Mouse (Mus musculus) embryonic facial prominence, embryonic 12.5 days (tissue): ENCODE measurements at regions not wholly inside any gene's neighbourhood (a gene's known extent, or its start where the extent isn't known, plus 50 kb on each side); places are given as distances from the start of the nearest gene placed in this dataset.

Experiments used
- ATAC-seq: fragments of 200-750 bp; cut with Nextera tagmentation; 2 replicates; pipeline ENCODE4 v1.8.0; 2017; ENCODE audit not compliant: insufficient number of reproducible peaks, insufficient read depth, low FRiP score, low TSS enrichment
- H3K27ac ChIP-seq: fragments of 300-500 bp; sonication (generic); 2 replicates; pipeline ENCODE4 v1.5.1; 2016; ENCODE audit warnings: mild to moderate bottlenecking
- H3K27me3 ChIP-seq: fragments of 300-500 bp; sonication (generic); 2 replicates; pipeline ENCODE4 v1.6.1; 2016; ENCODE audit warnings: mild to moderate bottlenecking, moderate library complexity
- H3K36me3 ChIP-seq: fragments of 300-500 bp; sonication (generic); 2 replicates; pipeline ENCODE4 v1.6.1; 2016; ENCODE audit warnings: mild to moderate bottlenecking
- H3K4me1 ChIP-seq: fragments of 300-500 bp; sonication (generic); 2 replicates; pipeline ENCODE4 v1.6.1; 2016
- H3K4me2 ChIP-seq: fragments of 300-500 bp; sonication (generic); replicated peaks from 2 replicates; pipeline ENCODE4 v1.6.1; 2016; ENCODE audit warnings: mild to moderate bottlenecking, moderate library complexity
- H3K4me3 ChIP-seq: fragments of 300-500 bp; sonication (generic); 2 replicates; pipeline ENCODE4 v1.5.1; 2016; ENCODE audit warnings: mild to moderate bottlenecking
- H3K9ac ChIP-seq: fragments of 300-500 bp; sonication (generic); 2 replicates; pipeline ENCODE4 v1.6.1; 2016; ENCODE audit warnings: mild to moderate bottlenecking, moderate library complexity
- H3K9me3 ChIP-seq: fragments of 300-500 bp; sonication (generic); 2 replicates; pipeline ENCODE4 v1.6.1; 2016; ENCODE audit warnings: mild to moderate bottlenecking, moderate library complexity
- WGBS: fragments of 180-500 bp; shearing (Covaris S2); methylation state at CpG from one replicate; pipeline ENCODE4 v1.1.7; 2016; 5-methylcytosine and 5-hydroxymethylcytosine counted together

DNA sequence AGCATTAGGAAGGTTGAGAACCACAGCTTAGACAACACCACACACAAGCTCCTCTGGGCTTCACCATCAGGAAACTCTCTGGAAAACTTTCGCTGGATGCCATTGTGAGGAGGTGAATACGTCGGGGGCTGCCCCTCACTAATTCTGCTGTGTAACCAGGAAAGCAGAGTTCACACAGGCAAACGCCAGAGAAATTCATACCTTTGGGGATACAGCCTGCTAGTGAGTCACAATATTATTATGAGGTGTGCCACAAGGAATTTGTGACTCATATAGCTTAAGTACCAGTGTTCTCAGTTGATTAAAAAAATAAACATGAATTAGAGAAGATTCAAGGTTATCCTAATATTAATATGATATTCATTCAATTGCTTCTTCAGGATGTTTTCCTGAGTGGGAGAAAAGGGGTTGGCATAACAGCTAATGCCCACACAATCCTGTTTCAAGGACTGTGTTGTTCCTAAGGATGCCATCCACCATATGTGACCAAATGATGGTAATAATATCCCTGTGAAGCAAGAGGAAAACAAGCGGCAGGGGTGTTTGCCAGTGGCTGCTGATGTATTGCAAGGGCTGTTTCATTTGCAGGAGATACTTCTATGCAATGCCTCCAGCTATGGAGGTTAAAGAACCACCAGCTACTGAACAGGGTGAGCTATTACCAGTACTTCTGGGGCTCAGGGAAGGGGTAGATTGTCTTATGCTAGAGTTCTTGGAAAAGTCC, 148.4 kb upstream of the Adra1b start:
- H3K27ac ChIP-seq = no peak overlapping the region
- H3K4me1 ChIP-seq = no peaks in the 10 kb centered on the region
- H3K36me3 ChIP-seq = no peaks in the 10 kb centered on the region
- no peak overlapping the region for H3K9ac ChIP-seq
- 67% methylated on average over 5 of the region's 5 CpGs for WGBS
- H3K4me3 ChIP-seq = no peak overlapping the region
- ATAC-seq = no peak
- H3K27me3 ChIP-seq = no peaks in the 10 kb centered on the region
- H3K4me2 ChIP-seq = no peak overlapping the region
- no peaks in the 10 kb centered on the region for H3K9me3 ChIP-seq

DNA sequence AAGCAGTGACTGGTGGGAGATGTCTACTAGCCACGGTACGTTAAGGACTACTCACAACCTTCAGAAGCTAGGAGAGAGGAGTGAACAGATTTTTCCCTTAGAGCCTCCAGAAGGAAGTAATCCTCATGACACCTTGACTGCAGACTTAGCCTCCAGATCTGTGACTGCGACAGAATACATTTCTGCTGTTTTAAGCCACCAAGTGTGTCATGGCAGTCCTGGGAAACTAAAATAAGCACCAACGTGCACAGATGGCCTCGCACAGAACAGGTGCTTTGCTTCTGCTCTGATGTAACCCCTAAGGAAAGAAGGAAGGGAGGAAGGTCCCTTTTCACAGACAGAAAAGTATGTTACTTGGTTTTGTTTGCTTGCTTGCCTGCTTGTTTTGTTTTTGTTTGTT, 151.5 kb upstream of the Adra1b start:
- Histone ChIP-seq H3K4me1 (no peaks in the 10 kb centered on the region), H3K9me3 (no peaks in the 10 kb centered on the region), H3K9ac (no peak overlapping the region), H3K27ac (no peak overlapping the region), H3K4me3 (no peak overlapping the region), H3K36me3 (no peaks in the 10 kb centered on the region), H3K4me2 (no peak overlapping the region), H3K27me3 (no peaks in the 10 kb centered on the region)
- WGBS = 85% methylated on average over 5 of the region's 5 CpGs
- ATAC-seq = no peak

DNA sequence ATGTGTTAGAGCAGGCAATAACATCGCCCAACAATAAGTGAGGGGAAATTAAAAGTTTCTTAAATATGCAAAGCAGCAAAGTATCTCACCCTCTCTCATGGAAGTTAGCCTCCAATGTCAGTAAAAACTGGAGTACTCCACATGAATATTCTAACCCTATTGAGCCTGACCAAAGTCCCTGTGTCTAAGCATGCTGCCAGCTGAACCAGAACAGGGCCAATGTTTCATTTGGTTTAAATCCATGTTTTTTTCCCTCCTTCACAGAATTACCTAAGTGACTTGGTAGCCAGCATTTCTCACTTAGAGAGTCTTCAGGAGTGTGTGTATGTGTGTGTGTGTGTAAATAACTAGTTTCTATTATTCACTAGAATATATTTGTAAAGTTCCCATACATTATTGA, 161.4 kb upstream of the Adra1b start:
- WGBS = 84% methylated on average over 1 of the region's 1 CpGs
- Histone ChIP-seq H3K4me2 (no peak overlapping the region), H3K36me3 (no peaks in the 10 kb centered on the region), H3K9me3 (no peaks in the 10 kb centered on the region), H3K27ac (no peak overlapping the region), H3K4me1 (no peaks in the 10 kb centered on the region), H3K4me3 (no peak overlapping the region), H3K27me3 (no peaks in the 10 kb centered on the region), H3K9ac (no peak overlapping the region)
- ATAC-seq = no peak

DNA sequence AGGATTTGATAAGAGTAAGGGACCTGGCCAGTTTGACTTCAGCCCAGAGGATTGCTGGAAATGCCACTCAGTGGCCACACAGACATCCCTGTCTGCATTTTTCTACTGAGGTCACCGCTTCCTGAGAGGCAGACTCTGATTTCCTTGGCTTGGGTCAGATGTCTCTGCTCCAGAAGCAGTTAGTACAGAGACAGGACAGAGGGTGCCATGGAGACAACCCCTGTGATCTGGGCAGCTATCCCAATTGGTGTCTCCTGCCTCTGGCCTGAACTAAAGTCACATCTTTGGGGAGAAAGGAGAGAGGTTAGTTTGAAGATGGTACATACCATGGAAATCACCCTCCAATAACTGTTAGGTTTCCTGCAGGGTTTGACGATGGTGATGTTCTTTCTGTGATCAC, 165.2 kb upstream of the Adra1b start:
- Histone ChIP-seq H3K4me2 (no peak overlapping the region), H3K9ac (no peak overlapping the region), H3K27ac (no peak overlapping the region), H3K4me1 (no peaks in the 10 kb centered on the region), H3K36me3 (no peaks in the 10 kb centered on the region), H3K9me3 (no peaks in the 10 kb centered on the region), H3K4me3 (no peak overlapping the region), H3K27me3 (no peaks in the 10 kb centered on the region)
- WGBS = 83% methylated on average over 2 of the region's 2 CpGs
- no peak for ATAC-seq

DNA sequence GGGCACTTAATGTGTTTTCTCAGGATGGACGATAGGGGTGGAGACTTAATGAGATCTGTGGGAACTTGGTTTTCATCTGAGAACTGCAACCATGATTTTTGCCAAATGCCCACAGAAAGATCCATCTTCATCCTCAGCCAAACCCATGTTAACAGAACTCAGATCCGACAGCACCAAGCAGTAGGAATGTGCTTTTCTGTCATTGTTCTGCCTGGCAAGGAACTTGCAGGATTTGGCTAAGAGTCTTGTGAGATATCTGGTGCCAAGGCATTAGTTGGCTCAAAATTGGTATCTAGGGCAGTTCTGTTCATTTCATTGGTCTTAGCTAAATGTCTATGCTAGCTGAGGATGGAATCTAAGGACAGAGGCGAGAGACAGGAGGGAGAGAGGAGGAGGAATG, 182.7 kb upstream of the Adra1b start:
- Histone ChIP-seq H3K9ac (no peak overlapping the region), H3K27ac (no peak overlapping the region), H3K27me3 (no peaks in the 10 kb centered on the region), H3K9me3 (no peaks in the 10 kb centered on the region), H3K4me2 (no peak overlapping the region), H3K4me1 (no peaks in the 10 kb centered on the region), H3K36me3 (no peaks in the 10 kb centered on the region), H3K4me3 (no peak overlapping the region)
- ATAC-seq = no peak
- 84% methylated on average over 3 of the region's 3 CpGs for WGBS

DNA sequence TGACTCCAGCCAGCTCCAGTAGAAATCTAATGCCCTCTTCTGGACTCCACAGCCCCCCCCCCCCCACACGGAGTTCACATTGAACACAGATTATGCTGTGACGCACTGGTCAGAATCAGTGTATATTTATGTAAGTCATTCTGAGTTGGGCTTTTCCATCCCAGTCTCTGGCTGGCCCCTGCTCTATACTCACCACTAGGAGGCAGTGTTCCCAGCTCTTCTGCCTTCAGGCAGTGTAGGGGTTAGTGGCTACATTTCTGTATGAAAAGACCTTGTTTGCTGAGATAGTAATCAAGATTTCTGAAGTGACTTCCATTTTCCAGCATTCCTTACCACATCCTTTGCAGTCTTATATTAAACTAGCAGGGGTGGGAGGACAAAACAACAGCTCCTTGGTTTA, 185.9 kb upstream of the Adra1b start:
- ATAC-seq = no peak
- no peaks in the 10 kb centered on the region for H3K27me3 ChIP-seq
- no peak overlapping the region for H3K4me2 ChIP-seq
- H3K4me3 ChIP-seq = no peak overlapping the region
- 62% methylated on average over 2 of the region's 2 CpGs for WGBS
- H3K4me1 ChIP-seq = no peaks in the 10 kb centered on the region
- no peaks in the 10 kb centered on the region for H3K9me3 ChIP-seq
- H3K27ac ChIP-seq = no peak overlapping the region
- no peaks in the 10 kb centered on the region for H3K36me3 ChIP-seq
- H3K9ac ChIP-seq = no peak overlapping the region

DNA sequence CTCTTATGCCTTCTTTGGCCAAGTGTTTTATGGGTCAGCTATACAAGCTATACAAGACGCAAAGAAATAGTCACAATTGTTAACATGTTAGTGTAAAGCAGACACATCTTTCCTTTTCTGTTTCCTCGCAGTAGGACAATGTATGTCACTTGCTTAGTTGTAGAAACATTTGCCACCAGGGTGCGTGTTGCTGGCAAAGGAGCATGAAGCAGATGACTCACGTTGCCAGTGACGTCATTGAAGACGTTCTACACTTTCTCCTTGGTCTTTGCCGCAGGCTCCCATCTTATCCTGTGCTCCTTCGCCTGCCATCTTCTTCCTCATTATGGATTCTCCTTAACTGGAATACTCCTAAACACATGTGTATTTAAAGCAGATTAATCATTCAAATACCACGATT, 188.5 kb upstream of the Adra1b start:
- Histone ChIP-seq H3K4me3 (no peak overlapping the region), H3K36me3 (no peaks in the 10 kb centered on the region), H3K27me3 (no peaks in the 10 kb centered on the region), H3K9me3 (no peaks in the 10 kb centered on the region), H3K9ac (no peak overlapping the region), H3K4me1 (no peaks in the 10 kb centered on the region), H3K4me2 (no peak overlapping the region), H3K27ac (no peak overlapping the region)
- 92% methylated on average over 9 of the region's 9 CpGs for WGBS
- ATAC-seq = no peak

DNA sequence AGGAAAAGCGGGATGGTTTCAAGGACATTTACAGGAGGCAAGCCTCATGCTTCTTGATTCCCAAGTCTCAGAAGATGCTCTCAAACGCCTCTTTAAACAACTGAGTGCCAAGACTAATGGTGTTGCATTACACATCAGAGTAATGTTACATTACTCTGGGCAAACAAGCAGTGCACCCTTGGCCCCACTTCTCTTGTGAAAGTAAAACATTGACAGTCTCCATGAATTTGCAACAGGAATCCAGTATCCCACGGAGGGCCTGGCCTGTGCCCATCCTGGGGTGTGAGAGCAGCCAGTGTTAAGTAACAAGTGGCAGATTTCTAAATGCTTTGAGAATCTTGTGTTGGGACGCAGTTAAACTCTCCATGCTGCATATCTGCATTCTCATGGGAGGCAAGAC, 194.3 kb upstream of the Adra1b start:
- 57% methylated on average over 4 of the region's 4 CpGs for WGBS
- H3K4me1 ChIP-seq = no peaks in the 10 kb centered on the region
- H3K4me2 ChIP-seq = no peak overlapping the region
- H3K9me3 ChIP-seq = no peaks in the 10 kb centered on the region
- H3K4me3 ChIP-seq = no peak overlapping the region
- no peak overlapping the region for H3K9ac ChIP-seq
- H3K36me3 ChIP-seq = no peaks in the 10 kb centered on the region
- H3K27me3 ChIP-seq = no peaks in the 10 kb centered on the region
- H3K27ac ChIP-seq = no peak overlapping the region
- ATAC-seq = no peak

DNA sequence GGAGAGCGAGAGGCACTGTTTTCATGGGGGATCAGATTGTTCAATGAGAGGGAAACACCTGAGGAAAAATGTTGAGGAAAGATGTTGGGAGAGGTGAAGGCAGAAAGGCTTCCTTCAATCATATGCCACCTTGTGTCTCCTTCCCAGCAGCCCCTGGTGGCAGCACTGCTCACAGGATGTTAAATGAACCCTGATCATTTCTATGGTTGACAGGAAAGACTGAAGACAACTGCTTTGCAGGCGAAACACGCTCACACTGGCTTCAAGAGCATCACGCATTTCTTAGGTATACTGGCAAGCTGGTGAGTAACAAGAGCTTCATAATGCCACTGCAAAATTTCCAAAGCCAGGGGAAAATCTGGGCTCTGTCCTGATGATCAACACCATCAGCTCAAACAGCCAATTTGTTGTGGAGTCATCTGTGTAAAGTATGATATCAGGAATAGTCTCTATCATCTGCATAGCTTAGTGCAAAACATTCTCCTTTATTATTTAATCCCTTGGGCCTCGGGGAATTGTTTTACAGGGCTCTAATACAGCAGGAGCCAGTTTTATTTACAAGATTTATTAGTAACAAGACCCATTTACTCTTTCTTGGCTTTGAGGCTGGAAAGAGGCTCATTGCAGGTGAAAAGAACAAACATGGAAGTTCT, 202.3 kb upstream of the Adra1b start:
- no peak overlapping the region for H3K27ac ChIP-seq
- no peaks in the 10 kb centered on the region for H3K27me3 ChIP-seq
- WGBS = 83% methylated on average over 5 of the region's 5 CpGs
- no peak overlapping the region for H3K4me3 ChIP-seq
- H3K4me2 ChIP-seq = no peak overlapping the region
- no peak overlapping the region for H3K9ac ChIP-seq
- no peaks in the 10 kb centered on the region for H3K4me1 ChIP-seq
- H3K9me3 ChIP-seq = no peaks in the 10 kb centered on the region
- ATAC-seq = no peak
- no peaks in the 10 kb centered on the region for H3K36me3 ChIP-seq

DNA sequence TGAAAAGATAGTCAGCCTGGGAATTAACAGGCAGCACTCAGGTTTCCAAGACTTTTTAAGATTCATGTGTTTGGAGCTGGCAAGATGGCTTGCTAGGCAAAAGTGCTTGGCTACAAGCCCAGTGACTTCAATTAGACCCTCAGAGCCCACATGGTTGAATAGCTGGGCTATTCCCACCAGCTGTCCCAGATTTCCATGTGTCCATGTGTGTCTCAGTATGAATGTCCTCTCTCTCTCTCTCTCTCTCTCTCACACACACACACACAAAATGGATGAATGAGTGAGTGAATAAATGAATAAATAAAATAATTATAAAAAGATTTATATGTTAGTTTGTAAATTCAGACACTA, 202.8 kb upstream of the Adra1b start:
- Histone ChIP-seq H3K36me3 (no peaks in the 10 kb centered on the region), H3K4me2 (no peak overlapping the region), H3K9me3 (no peaks in the 10 kb centered on the region), H3K4me1 (no peaks in the 10 kb centered on the region), H3K27me3 (no peaks in the 10 kb centered on the region), H3K27ac (no peak overlapping the region), H3K4me3 (no peak overlapping the region), H3K9ac (no peak overlapping the region)
- ATAC-seq = no peak

DNA sequence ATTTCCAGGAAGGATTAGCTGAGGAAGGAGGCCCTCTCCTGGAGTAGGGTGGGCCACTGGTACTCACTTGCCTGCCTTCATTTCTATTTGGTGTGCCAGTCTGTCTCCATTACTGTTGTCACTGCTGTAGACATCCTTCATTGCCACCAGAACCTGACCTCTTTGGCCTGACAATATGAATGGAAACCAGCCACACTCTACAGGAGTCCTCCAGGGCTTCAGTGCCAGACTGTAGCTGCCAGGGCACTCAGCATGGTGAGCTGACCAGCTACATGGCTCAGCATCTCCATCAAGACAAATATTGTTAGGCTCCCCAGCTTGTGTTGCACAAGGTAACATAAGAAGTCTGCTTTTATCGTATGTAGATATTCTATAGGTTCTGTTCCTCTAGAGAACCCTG, 205.2 kb upstream of the Adra1b start:
- Histone ChIP-seq H3K9me3 (no peaks in the 10 kb centered on the region), H3K4me3 (no peak overlapping the region), H3K27ac (no peak overlapping the region), H3K4me2 (no peak overlapping the region), H3K9ac (no peak overlapping the region), H3K36me3 (no peaks in the 10 kb centered on the region), H3K4me1 (no peaks in the 10 kb centered on the region), H3K27me3 (no peaks in the 10 kb centered on the region)
- ATAC-seq = no peak
- WGBS = 76% methylated on average over 1 of the region's 1 CpGs

DNA sequence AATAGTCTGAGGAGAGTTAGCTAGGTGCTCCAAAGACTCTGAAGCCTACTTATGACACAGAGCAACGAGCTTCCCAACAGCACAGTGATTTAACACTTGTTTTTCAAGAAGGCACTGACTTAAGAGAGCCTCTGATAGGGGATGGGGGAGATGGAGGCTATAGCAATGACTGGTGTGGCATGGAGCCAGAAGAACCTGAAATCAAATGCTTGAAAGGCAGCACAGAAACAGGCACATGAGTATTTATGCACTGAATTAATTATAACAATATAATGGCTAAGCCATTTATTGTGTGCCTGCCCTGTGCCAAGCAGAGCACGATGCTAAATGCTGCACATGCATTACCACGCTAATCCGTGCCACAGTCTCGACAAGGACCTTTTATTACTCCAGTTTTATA, 210.5 kb upstream of the Adra1b start:
- no peak for ATAC-seq
- Histone ChIP-seq H3K27ac (no peak overlapping the region), H3K4me1 (no peaks in the 10 kb centered on the region), H3K36me3 (no peaks in the 10 kb centered on the region), H3K4me2 (no peak overlapping the region), H3K4me3 (no peak overlapping the region), H3K9me3 (no peaks in the 10 kb centered on the region), H3K9ac (no peak overlapping the region), H3K27me3 (no peaks in the 10 kb centered on the region)
- 68% methylated on average over 5 of the region's 5 CpGs for WGBS
